24 mouse cellular contexts compared by ENCODE assay signal in the genomic region with DNA sequence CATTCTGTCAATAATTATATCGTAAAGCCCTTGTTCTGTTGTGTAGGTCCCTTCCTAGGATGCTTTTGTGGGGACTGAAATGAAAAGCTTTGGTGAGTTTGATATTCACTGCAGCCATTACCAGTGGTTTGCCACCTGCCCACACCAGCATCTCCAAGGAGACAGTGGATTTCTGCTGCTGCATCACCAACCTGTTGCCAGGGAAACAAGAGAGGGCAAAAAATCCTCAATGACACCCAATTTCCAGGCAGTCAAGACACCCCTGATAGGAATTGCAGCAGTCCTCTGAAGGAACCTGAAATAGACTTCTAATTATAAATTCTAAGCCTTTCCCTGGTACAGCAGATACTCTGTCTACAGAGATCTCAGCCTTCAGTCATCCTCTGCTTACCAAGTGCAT. TPM values are rescaled to one million over a fixed set of nuclear protein-coding genes. Genes with fewer than 3 reads are reported as not detected.
A peak's percentile ranks its signal among the peaks of the same experiment; 100 is the strongest.
DNase-seq lines count a peak whose midpoint lies in the region; ATAC-seq and TF ChIP-seq lines count a peak whose summit lies in the region.
"Had no signal": no experiment of that assay in that cellular context is flagged by ENCODE, and none has a peak within 500 bp of the region (broad histone marks: within the 10 kb centered on the region; RNA-seq: fewer than 3 reads in every experiment).

No protein-coding gene starts in this region.

- H3K36me3 ChIP-seq in forebrain, postnatal 0 days (ENCODE audit: insufficient read depth), result no peaks in the 10 kb centered on the region
- no peaks in the 10 kb centered on the region for H3K36me3 ChIP-seq in forebrain, embryonic 12.5 days (replicated peaks)
- H3K36me3 ChIP-seq in midbrain, embryonic 16.5 days (ENCODE audit: control insufficient read depth, insufficient read depth, low read length), result no peaks in the 10 kb centered on the region
- no peaks in the 10 kb centered on the region for H3K36me3 ChIP-seq in midbrain, embryonic 11.5 days (ENCODE audit: control insufficient read depth, insufficient read depth, low read length)
- H3K36me3 ChIP-seq in liver, postnatal 0 days (replicated peaks; ENCODE audit: insufficient read depth, low read length), result no peaks in the 10 kb centered on the region
- H3K36me3 ChIP-seq: hindbrain, embryonic 10.5 days; limb, embryonic 13.5 days; liver, embryonic 13.5 days; lung, embryonic 15.5 days; neural tube, embryonic 15.5 days had no signal

- no peak overlapping the region for H3K4me2 ChIP-seq in forebrain, postnatal 0 days (ENCODE audit: low read depth)
- H3K4me2 ChIP-seq in forebrain, embryonic 12.5 days, result no peak overlapping the region
- no peak overlapping the region for H3K4me2 ChIP-seq in midbrain, embryonic 16.5 days (ENCODE audit: low read length)
- no peak overlapping the region for H3K4me2 ChIP-seq in midbrain, embryonic 11.5 days
- H3K4me2 ChIP-seq in liver, postnatal 0 days (ENCODE audit: low read depth, low read length), result no peak overlapping the region
- H3K4me2 ChIP-seq: forebrain, embryonic 13.5 days; limb, embryonic 13.5 days; liver, embryonic 13.5 days; lung, embryonic 15.5 days; neural tube, embryonic 15.5 days had no signal

- H3K27me3 ChIP-seq in forebrain, postnatal 0 days (ENCODE audit: insufficient read depth, low read length), result no peaks in the 10 kb centered on the region
- H3K27me3 ChIP-seq in forebrain, embryonic 12.5 days, result no peaks in the 10 kb centered on the region
- H3K27me3 ChIP-seq in midbrain, embryonic 16.5 days (ENCODE audit: control insufficient read depth, insufficient read depth, low read depth, low read length), result no peaks in the 10 kb centered on the region
- no peaks in the 10 kb centered on the region for H3K27me3 ChIP-seq in midbrain, embryonic 11.5 days (ENCODE audit: control insufficient read depth, insufficient read depth, low read length)
- no peaks in the 10 kb centered on the region for H3K27me3 ChIP-seq in liver, postnatal 0 days (ENCODE audit: insufficient read depth, low read length)
- H3K27me3 ChIP-seq: CH12.LX; forebrain, embryonic 13.5 days; limb, embryonic 13.5 days; liver, embryonic 13.5 days; lung, embryonic 15.5 days; neural tube, embryonic 15.5 days had no signal

- TF ChIP-seq EP300 in liver, postnatal 0 days (IDR thresholded peaks at IDR 0.05; ENCODE audit: low read depth), result no peak

- intact Hi-C loops in left cerebral cortex, adult 2 months (cut with DNase I), result no loop called here

- H3K9ac ChIP-seq in forebrain, postnatal 0 days, result no peak overlapping the region
- no peak overlapping the region for H3K9ac ChIP-seq in forebrain, embryonic 12.5 days
- no peak overlapping the region for H3K9ac ChIP-seq in midbrain, embryonic 16.5 days (ENCODE audit: low read depth, low read length)
- H3K9ac ChIP-seq in midbrain, embryonic 11.5 days (ENCODE audit: low read length), result no peak overlapping the region
- no peak overlapping the region for H3K9ac ChIP-seq in liver, postnatal 0 days (replicated peaks)
- H3K9ac ChIP-seq: forebrain, embryonic 13.5 days; limb, embryonic 13.5 days; liver, embryonic 13.5 days; lung, embryonic 15.5 days; neural tube, embryonic 15.5 days had no signal

- no peak for TF ChIP-seq CTCF in forebrain, postnatal 0 days (IDR thresholded peaks at IDR 0.05; ENCODE audit: low read depth)
- no peak for TF ChIP-seq CTCF in left cerebral cortex, adult 2 months (IDR thresholded peaks at IDR 0.05)
- TF ChIP-seq CTCF in liver, postnatal 0 days (IDR thresholded peaks at IDR 0.05; ENCODE audit: low read depth), result no peak

- no peak overlapping the region for H3K27ac ChIP-seq in forebrain, postnatal 0 days (ENCODE audit: low read depth, low read length)
- H3K27ac ChIP-seq in forebrain, embryonic 12.5 days, result no peak overlapping the region
- H3K27ac ChIP-seq in midbrain, embryonic 16.5 days (ENCODE audit: low read length), result peak overlapping the region; percentile 68
- H3K27ac ChIP-seq in midbrain, embryonic 11.5 days (ENCODE audit: low read depth, low read length), result no peak overlapping the region
- peak overlapping the region; percentile 19; the same call in 1 of the 2 replicates for H3K27ac ChIP-seq in left cerebral cortex, adult 2 months
- no peak overlapping the region for H3K27ac ChIP-seq in liver, postnatal 0 days (ENCODE audit: low read depth)
- H3K27ac ChIP-seq: forebrain, embryonic 13.5 days; hindbrain, embryonic 10.5 days; limb, embryonic 13.5 days; liver, embryonic 13.5 days; lung, embryonic 15.5 days; neural tube, embryonic 15.5 days had no signal

- no peaks in the 10 kb centered on the region for H3K9me3 ChIP-seq in forebrain, postnatal 0 days (ENCODE audit: low read length)
- no peaks in the 10 kb centered on the region for H3K9me3 ChIP-seq in forebrain, embryonic 12.5 days
- no peaks in the 10 kb centered on the region for H3K9me3 ChIP-seq in midbrain, embryonic 16.5 days (replicated peaks; ENCODE audit: control insufficient read depth, low read length, poor library complexity, severe bottlenecking)
- no peaks in the 10 kb centered on the region for H3K9me3 ChIP-seq in midbrain, embryonic 11.5 days (ENCODE audit: control insufficient read depth, low read length)
- H3K9me3 ChIP-seq in liver, postnatal 0 days (ENCODE audit: low read length), result no peaks in the 10 kb centered on the region
- H3K9me3 ChIP-seq: forebrain, embryonic 13.5 days; hindbrain, embryonic 10.5 days; limb, embryonic 13.5 days; liver, embryonic 13.5 days; lung, embryonic 15.5 days; neural tube, embryonic 15.5 days had no signal

- peak; percentile 47; the same call in 1 of the 2 replicates for ATAC-seq in forebrain, postnatal 0 days
- ATAC-seq in forebrain, embryonic 12.5 days (ENCODE audit: low FRiP score), result no peak
- ATAC-seq in midbrain, embryonic 16.5 days, result peak; percentile 51; the same call in 1 of the 2 replicates
- ATAC-seq in midbrain, embryonic 11.5 days (ENCODE audit: low FRiP score), result no peak
- ATAC-seq in liver, postnatal 0 days, result no peak
- ATAC-seq: forebrain, embryonic 13.5 days had no signal

- no peak overlapping the region for H3K4me3 ChIP-seq in forebrain, postnatal 0 days (ENCODE audit: low read depth, low read length)
- no peak overlapping the region for H3K4me3 ChIP-seq in forebrain, embryonic 12.5 days (replicated peaks)
- no peak overlapping the region for H3K4me3 ChIP-seq in midbrain, embryonic 16.5 days (ENCODE audit: low read depth, low read length)
- no peak overlapping the region for H3K4me3 ChIP-seq in midbrain, embryonic 11.5 days (ENCODE audit: low read depth, low read length)
- H3K4me3 ChIP-seq in left cerebral cortex, adult 2 months, result no peak overlapping the region
- H3K4me3 ChIP-seq in liver, postnatal 0 days (ENCODE audit: low read depth, low read length), result no peak overlapping the region
- H3K4me3 ChIP-seq: forebrain, embryonic 13.5 days; hindbrain, embryonic 10.5 days; limb, embryonic 13.5 days; liver, embryonic 13.5 days; lung, embryonic 15.5 days; neural tube, embryonic 15.5 days had no signal

- H3K4me1 ChIP-seq in forebrain, postnatal 0 days (ENCODE audit: insufficient read depth), result peaks cover 6% of the 10 kb centered on the region; the same call in 1 of the 2 replicates
- peaks cover 5% of the 10 kb centered on the region for H3K4me1 ChIP-seq in forebrain, embryonic 12.5 days
- H3K4me1 ChIP-seq in midbrain, embryonic 16.5 days (ENCODE audit: control insufficient read depth, insufficient read depth, low read length), result peaks cover 10% of the 10 kb centered on the region
- peaks cover 6% of the 10 kb centered on the region for H3K4me1 ChIP-seq in midbrain, embryonic 11.5 days (ENCODE audit: control insufficient read depth, insufficient read depth, low read length)
- no peaks in the 10 kb centered on the region for H3K4me1 ChIP-seq in liver, postnatal 0 days (ENCODE audit: insufficient read depth)
- H3K4me1 ChIP-seq: limb, embryonic 13.5 days; liver, embryonic 13.5 days; lung, embryonic 15.5 days; neural tube, embryonic 15.5 days had no signal

- whole genome bisulfite sequencing in forebrain, postnatal 0 days, result 47% methylated on average over 1 of the region's 1 CpGs
- WGBS in forebrain, embryonic 12.5 days, result 63% methylated on average over 1 of the region's 1 CpGs
- 14% methylated on average over 1 of the region's 1 CpGs for WGBS in midbrain, embryonic 16.5 days
- 61% methylated on average over 1 of the region's 1 CpGs for WGBS in midbrain, embryonic 11.5 days
- 80% methylated on average over 1 of the region's 1 CpGs for WGBS in liver, postnatal 0 days (ENCODE audit: insufficient replicate concordance)

- DNase-seq in forebrain, postnatal 0 days, result peak; percentile 33
- DNase-seq in midbrain, embryonic 11.5 days (ENCODE audit: low spot score, missing footprints), result no peak
- peak; percentile 15 to 38 for DNase-seq in left cerebral cortex, adult 2 months (ENCODE audit: extremely low spot score in 1 of 2, low spot score in 2 of 2)
- DNase-seq in right cerebral cortex, postnatal 36 days (ENCODE audit: low spot score in 2 of 2), result peak; percentile 5 to 21
- DNase-seq in liver, postnatal 0 days, result no peak
- no peak for DNase-seq in B cell, adult 2 months
- DNase-seq: adrenal gland, postnatal 25 days; cerebellum, adult 18-20 months; cerebellum, postnatal 25 days; gastrocnemius, postnatal 14 days; kidney, adult 18-20 months; kidney, postnatal 10 days; liver, embryonic 13.5 days; lung, postnatal 4 days; thymus, adult 18-20 months had no signal

RNA-seq across cellular contexts. Expression of a gene that starts 56.1 kb away (rescaled TPM):
- total RNA-seq in forebrain, postnatal 0 days (2014; rRNA removed), result 1,112 and 1,190 TPM in 2 replicates
- 1,608 and 1,952 TPM in 2 replicates for polyA plus RNA-seq in forebrain, postnatal 0 days (2015; fragmentation: Nextera tagmentation; extraction: Ambion mirVana)
- 208 and 225 TPM in 2 replicates for polyA plus RNA-seq in forebrain, embryonic 12.5 days (2016; fragmentation: Nextera tagmentation; extraction: Ambion mirVana)
- polyA plus RNA-seq in midbrain, embryonic 16.5 days (2015; fragmentation: Nextera tagmentation; extraction: Ambion mirVana), result 1,781 and 1,991 TPM in 2 replicates
- polyA plus RNA-seq in midbrain, embryonic 11.5 days (2014; fragmentation: Nextera tagmentation; extraction: Ambion mirVana), result 301 and 323 TPM in 2 replicates
- total RNA-seq in left cerebral cortex, adult 2 months (2021), result 100 to 1,000 TPM; 302 to 315 TPM
- polyA plus RNA-seq in liver, postnatal 0 days (2015; fragmentation: Nextera tagmentation; extraction: Ambion mirVana), result 0.34 and 0.53 TPM in 2 replicates
- total RNA-seq: CH12.LX, MEL had no signal

Comparison
In these comparisons a context has a peak if more than half of its experiments do, and no peak if none do; other contexts are left out.
1. ATAC-seq: peak in forebrain, postnatal 0 days (single experiment) and midbrain, embryonic 16.5 days (single experiment); none in forebrain, embryonic 12.5 days (single experiment), midbrain, embryonic 11.5 days (single experiment) and liver, postnatal 0 days (single experiment).
2. H3K27ac ChIP-seq: peak in midbrain, embryonic 16.5 days (single experiment) and left cerebral cortex, adult 2 months (single experiment); none in forebrain, postnatal 0 days (single experiment), forebrain, embryonic 12.5 days (single experiment), midbrain, embryonic 11.5 days (single experiment) and liver, postnatal 0 days (single experiment).
3. DNase-seq: peak in forebrain, postnatal 0 days (single experiment), left cerebral cortex, adult 2 months (2 of 2) and right cerebral cortex, postnatal 36 days (2 of 2); none in midbrain, embryonic 11.5 days (single experiment), liver, postnatal 0 days (single experiment) and B cell, adult 2 months (0 of 2).
4. RNA of a gene that starts 56.1 kb away (polyA plus RNA-seq): 1,781 to 1,991 TPM in midbrain, embryonic 16.5 days, 1,608 to 1,952 TPM in forebrain, postnatal 0 days, 301 to 323 TPM in midbrain, embryonic 11.5 days and 208 to 225 TPM in forebrain, embryonic 12.5 days; 0.34 to 0.53 TPM in liver, postnatal 0 days; every median in the first group is over 100 times any median in the second.